Mouse (Mus musculus) lung, adult 2 months (tissue): Measurements from ENCODE around the gene Eefsec.

Experiments used
- CTCF ChIP-seq: fragments of 200-500 bp; IDR thresholded peaks from 2 replicates; pipeline ENCODE4 v1.5.1; 2011; ENCODE audit warnings: mild to moderate bottlenecking, low read length, control low read depth; ENCODE audit not compliant: insufficient read depth
- POLR2A ChIP-seq: fragments of 200-500 bp; IDR thresholded peaks from 2 replicates; pipeline ENCODE4 v1.6.1; 2011; ENCODE audit warnings: low read depth, mild to moderate bottlenecking, control low read depth, low read length, borderline replicate concordance; ENCODE audit errors: extremely low read depth

GRCm38 (mm10) chr6:88374247-88374646 lies 72.1 kb downstream of the Eefsec start:
- no peak for TF ChIP-seq CTCF
- no peak for TF ChIP-seq POLR2A
